Mouse (Mus musculus): Measurements from ENCODE around the gene Spsb4. TPM values are rescaled to one million over a fixed set of nuclear protein-coding genes. Genes with fewer than 3 reads are reported as not detected.

The Spsb4 gene
- polyA plus RNA-seq, 3 experiments from 2014 or later = 0.16 TPM; not detected in 2

- ATAC-seq = no peak
These were observed 2.9 kb downstream of the Spsb4 start for GRCm38 (mm10) chr9:97015751-97016150.

GRCm38 (mm10) chr9:97013698-97014097, 4.9 kb downstream of the Spsb4 start:
- ATAC-seq = no peak

- no peak for ATAC-seq
These were observed 5.5 kb downstream of the Spsb4 start for GRCm38 (mm10) chr9:97013153-97013552.

GRCm38 (mm10) chr9:97011454-97012195, 7.0 kb downstream of the Spsb4 start:
- ATAC-seq = no peak

GRCm38 (mm10) chr9:97010447-97010846, 8.2 kb downstream of the Spsb4 start:
- ATAC-seq = no peak

- ATAC-seq = no peak
These were observed 13.9 kb downstream of the Spsb4 start for GRCm38 (mm10) chr9:97004726-97005125.

- ATAC-seq = no peak
These were observed 15.5 kb downstream of the Spsb4 start for GRCm38 (mm10) chr9:97003173-97003572.

- no peak for ATAC-seq
These were observed 16.0 kb downstream of the Spsb4 start for GRCm38 (mm10) chr9:97002654-97003053.

- no peak for ATAC-seq
These were observed 16.6 kb downstream of the Spsb4 start for GRCm38 (mm10) chr9:97002025-97002424.

GRCm38 (mm10) chr9:97001458-97001857, 17.2 kb downstream of the Spsb4 start:
- ATAC-seq = no peak

- ATAC-seq = no peak
These were observed 22.9 kb downstream of the Spsb4 start for GRCm38 (mm10) chr9:96995717-96996116.

- ATAC-seq = no peak
These were observed 23.9 kb downstream of the Spsb4 start for GRCm38 (mm10) chr9:96994733-96995132.

GRCm38 (mm10) chr9:96991118-96991517, 27.5 kb downstream of the Spsb4 start:
- no peak for ATAC-seq

GRCm38 (mm10) chr9:96989389-96989990, 29.2 kb downstream of the Spsb4 start:
- ATAC-seq = no peak

GRCm38 (mm10) chr9:96986797-96987473, 31.7 kb downstream of the Spsb4 start:
- no peak for ATAC-seq

GRCm38 (mm10) chr9:96984034-96984433, 34.6 kb downstream of the Spsb4 start:
- ATAC-seq = no peak

- no peak for ATAC-seq
These were observed 35.7 kb downstream of the Spsb4 start for GRCm38 (mm10) chr9:96982940-96983339.

GRCm38 (mm10) chr9:96982351-96982750, 36.3 kb downstream of the Spsb4 start:
- ATAC-seq = no peak

GRCm38 (mm10) chr9:96981836-96982235, 36.8 kb downstream of the Spsb4 start:
- no peak for ATAC-seq

- ATAC-seq = no peak
These were observed 37.5 kb downstream of the Spsb4 start for GRCm38 (mm10) chr9:96981121-96981520.

- no peak for ATAC-seq
These were observed 38.3 kb downstream of the Spsb4 start for GRCm38 (mm10) chr9:96980037-96980997.

- ATAC-seq = no peak
These were observed 39.1 kb downstream of the Spsb4 start for GRCm38 (mm10) chr9:96979417-96980030.

Data from inflammation-experienced regulatory T-cells, adult 6 months (primary cell).